Mouse (Mus musculus): ENCODE measurements around the gene Trim52. TPM values are rescaled to one million over a fixed set of nuclear protein-coding genes. Genes with fewer than 3 reads are reported as not detected.

Trim52 gene
- not detected in 2 replicates for polyA plus RNA-seq (2014; fragmentation: Nextera tagmentation; extraction: Ambion mirVana)

DNA sequence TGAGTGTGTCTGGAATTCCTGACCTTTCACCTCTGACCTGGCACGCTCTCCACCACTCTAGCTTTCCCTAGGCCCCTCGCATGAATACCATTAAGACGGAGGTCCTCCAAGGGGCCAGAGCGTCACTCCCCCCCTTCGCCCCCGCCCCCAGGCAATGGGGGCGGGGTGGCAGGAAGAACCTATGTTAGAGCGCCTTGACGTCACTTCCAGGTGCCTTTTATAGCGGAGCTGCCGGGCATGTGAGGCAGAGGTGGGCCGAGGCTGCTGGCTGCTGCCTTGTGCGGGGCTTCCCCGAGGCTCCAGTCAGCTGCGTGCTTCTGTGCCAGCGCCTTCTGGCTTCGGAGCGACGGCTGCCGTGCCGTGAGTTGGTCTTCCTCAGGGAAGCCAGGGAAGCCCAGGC lies at the start of gene Trim52:
Gene Trim52 (plus strand): TSS at position 219 of the 400 bp plus-strand sequence.
- DNase-seq (ENCODE audit: low spot score, missing footprints) (no peak), ATAC-seq (ENCODE audit: low FRiP score) (no peak)
- H3K4me3 ChIP-seq (ENCODE audit: low read depth, low read length) = no peak within 1 kb of the TSS
- no peaks in the 10 kb centered on the region for H3K36me3 ChIP-seq (ENCODE audit: control insufficient read depth, insufficient read depth, low read length)
- no peaks in the 10 kb centered on the region for H3K4me1 ChIP-seq (ENCODE audit: control insufficient read depth, insufficient read depth, low read length)
- H3K27me3 ChIP-seq (ENCODE audit: control insufficient read depth, insufficient read depth, low read length) = no peaks in the 10 kb centered on the region
- no peak within 1 kb of the TSS for H3K4me2 ChIP-seq
- no peak within 1 kb of the TSS for H3K27ac ChIP-seq (ENCODE audit: low read depth, low read length)
- WGBS = 97% methylated on average over 21 of the region's 21 CpGs
- no peak within 1 kb of the TSS for H3K9ac ChIP-seq (ENCODE audit: low read length)
- H3K9me3 ChIP-seq (ENCODE audit: control insufficient read depth, low read length) = no peaks in the 10 kb centered on the region

DNA sequence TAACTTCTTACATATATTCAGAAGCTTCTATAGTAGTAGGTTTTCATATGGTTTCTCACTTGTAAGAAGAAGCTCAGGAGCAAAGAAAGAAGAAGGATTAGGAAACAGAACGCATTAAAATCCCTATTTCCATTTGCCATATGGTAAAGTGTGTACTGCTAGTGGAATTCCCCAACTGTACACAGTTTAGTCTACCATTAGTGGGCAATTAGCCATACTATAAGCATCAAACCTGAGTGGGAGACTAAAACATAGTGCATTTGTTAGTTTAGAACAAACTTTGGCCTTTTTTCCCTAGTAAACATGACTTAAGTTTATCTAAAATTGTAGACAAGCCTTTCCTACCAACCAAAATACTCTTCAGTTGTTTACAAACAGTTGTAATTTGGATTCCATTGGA lies 33.4 kb upstream of the Trim52 start:
- H3K9ac ChIP-seq (ENCODE audit: low read length) = no peak overlapping the region
- H3K36me3 ChIP-seq (ENCODE audit: control insufficient read depth, insufficient read depth, low read length) = no peaks in the 10 kb centered on the region
- no peak overlapping the region for H3K4me3 ChIP-seq (ENCODE audit: low read depth, low read length)
- WGBS = 86% methylated on average over 1 of the region's 1 CpGs
- no peaks in the 10 kb centered on the region for H3K9me3 ChIP-seq (ENCODE audit: control insufficient read depth, low read length)
- no peak overlapping the region for H3K4me2 ChIP-seq
- ATAC-seq (ENCODE audit: low FRiP score) = no peak
- no peaks in the 10 kb centered on the region for H3K27me3 ChIP-seq (ENCODE audit: control insufficient read depth, insufficient read depth, low read length)
- H3K4me1 ChIP-seq (ENCODE audit: control insufficient read depth, insufficient read depth, low read length) = no peaks in the 10 kb centered on the region
- H3K27ac ChIP-seq (ENCODE audit: low read depth, low read length) = no peak overlapping the region
- DNase-seq (ENCODE audit: low spot score, missing footprints) = no peak

DNA sequence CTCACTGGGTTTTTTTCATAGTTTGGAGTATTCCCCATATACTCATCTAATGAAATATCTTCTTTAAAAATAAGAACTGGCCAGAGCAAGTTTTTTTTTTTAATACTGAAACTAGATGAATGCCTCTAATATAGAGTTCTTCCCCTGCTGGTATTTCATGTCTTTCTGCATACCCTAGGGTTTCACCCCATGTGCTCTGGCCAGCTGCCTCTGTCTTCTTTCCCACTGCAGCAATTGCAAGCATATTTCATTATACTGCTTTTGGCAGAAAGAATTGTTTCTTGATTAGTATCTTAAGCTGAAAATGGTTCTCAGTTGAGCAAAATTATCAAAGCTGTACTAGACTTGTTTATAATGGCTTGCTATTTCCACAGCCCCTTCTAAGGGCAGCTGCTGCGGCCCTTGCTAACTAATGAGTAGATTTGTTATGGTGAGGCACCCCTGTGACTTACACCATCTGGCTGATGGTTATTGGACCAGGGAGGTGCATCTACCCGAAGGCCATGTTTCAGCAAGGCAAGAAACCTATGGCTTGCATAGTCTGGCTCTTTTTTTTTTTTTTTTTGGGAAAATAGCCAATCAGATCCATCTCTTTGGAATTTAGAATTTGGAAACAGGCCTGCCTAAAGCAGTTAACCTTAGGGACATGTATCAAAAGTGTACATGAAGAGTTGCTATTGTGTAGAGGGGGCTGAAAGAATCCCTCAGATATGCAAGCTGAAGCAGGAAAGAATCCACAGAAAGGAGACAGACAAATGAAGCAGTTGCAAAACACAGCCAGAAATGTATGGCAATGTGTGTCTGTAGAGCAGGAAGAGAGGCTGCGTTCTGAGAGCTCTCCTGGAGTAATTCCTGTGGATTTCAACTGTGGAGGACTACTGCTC lies 30.6 kb upstream of the Trim52 start:
- Histone ChIP-seq H3K9me3 (ENCODE audit: control insufficient read depth, low read length) (no peaks in the 10 kb centered on the region), H3K4me3 (ENCODE audit: low read depth, low read length) (no peak overlapping the region), H3K4me2 (no peak overlapping the region), H3K9ac (ENCODE audit: low read length) (no peak overlapping the region), H3K4me1 (ENCODE audit: control insufficient read depth, insufficient read depth, low read length) (no peaks in the 10 kb centered on the region), H3K27me3 (ENCODE audit: control insufficient read depth, insufficient read depth, low read length) (no peaks in the 10 kb centered on the region), H3K36me3 (ENCODE audit: control insufficient read depth, insufficient read depth, low read length) (no peaks in the 10 kb centered on the region), H3K27ac (ENCODE audit: low read depth, low read length) (no peak overlapping the region)
- 77% methylated on average over 3 of the region's 3 CpGs for WGBS
- ATAC-seq (ENCODE audit: low FRiP score) (no peak), DNase-seq (ENCODE audit: low spot score, missing footprints) (no peak)

DNA sequence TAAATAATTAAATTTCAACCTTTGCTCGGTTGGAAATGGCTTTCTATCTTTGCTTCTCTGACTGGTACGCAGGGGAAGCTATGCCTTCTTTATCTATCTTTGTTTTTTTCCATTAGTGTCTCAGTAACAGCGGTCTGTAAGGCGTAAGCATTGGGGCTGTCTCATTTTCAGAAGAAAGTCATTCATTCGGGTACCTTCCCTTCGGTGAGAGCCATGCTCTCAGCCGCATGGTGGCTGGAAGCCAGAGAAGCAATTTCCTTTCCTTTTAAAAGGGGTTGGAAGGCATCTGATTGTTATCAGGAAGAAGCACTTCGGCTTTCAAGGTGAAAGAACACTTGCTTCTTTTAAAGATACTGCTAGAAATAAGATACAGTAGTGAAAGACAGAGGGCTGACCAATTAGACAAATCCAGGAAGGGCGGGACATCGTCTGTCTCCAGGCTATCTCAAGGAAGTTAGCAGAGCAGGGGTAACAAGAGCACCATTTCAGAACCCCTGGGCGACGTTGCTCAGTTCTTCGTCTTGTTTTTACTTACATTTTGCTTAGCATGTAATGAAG lies 17.4 kb upstream of the Trim52 start:
- ATAC-seq (ENCODE audit: low FRiP score) = no peak
- no peak for DNase-seq (ENCODE audit: low spot score, missing footprints)
- Histone ChIP-seq H3K9me3 (ENCODE audit: control insufficient read depth, low read length) (no peaks in the 10 kb centered on the region), H3K36me3 (ENCODE audit: control insufficient read depth, insufficient read depth, low read length) (no peaks in the 10 kb centered on the region), H3K4me1 (ENCODE audit: control insufficient read depth, insufficient read depth, low read length) (no peaks in the 10 kb centered on the region), H3K27me3 (ENCODE audit: control insufficient read depth, insufficient read depth, low read length) (no peaks in the 10 kb centered on the region), H3K4me2 (no peak overlapping the region), H3K9ac (ENCODE audit: low read length) (no peak overlapping the region), H3K4me3 (ENCODE audit: low read depth, low read length) (no peak overlapping the region), H3K27ac (ENCODE audit: low read depth, low read length) (no peak overlapping the region)
- 87% methylated on average over 13 of the region's 13 CpGs for WGBS

DNA sequence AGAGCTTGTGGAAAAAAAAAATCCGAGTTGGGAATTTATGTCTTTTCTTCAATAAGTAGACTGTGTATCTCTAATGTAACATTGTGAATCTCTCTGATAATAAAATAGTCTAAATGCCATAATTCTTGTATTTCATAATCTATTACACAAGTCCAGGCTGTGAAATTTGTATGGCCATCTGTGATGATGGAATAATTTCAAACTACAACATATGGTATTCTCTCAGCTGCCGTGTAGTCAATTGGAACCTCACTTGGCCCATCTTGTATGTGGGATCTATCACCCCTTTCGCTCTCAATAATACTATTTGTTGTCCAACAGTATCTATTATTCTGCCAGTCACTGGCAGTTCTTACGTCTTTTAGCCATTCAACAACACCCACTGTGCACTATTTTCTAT lies 9.2 kb upstream of the Trim52 start:
- ATAC-seq (ENCODE audit: low FRiP score) = no peak
- WGBS = 94% methylated on average over 4 of the region's 4 CpGs

DNA sequence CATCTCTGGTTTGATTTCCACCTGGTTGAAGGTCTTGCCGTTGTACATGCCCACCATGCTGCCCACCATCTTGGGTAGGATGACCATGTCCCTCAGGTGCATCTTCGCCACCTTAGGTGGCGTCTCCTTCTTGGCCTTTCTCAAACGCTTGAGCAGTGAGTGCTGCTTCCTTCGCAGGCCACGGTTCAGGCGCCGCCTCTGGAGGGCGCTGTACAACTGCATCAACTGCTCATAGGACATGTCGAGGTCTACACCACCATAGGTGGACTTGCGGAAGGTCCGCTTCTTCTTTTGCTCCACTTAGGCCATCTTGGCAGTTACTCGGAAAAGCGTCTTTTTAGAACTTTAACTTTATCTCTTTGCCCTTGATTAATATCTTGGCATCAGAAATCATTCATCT lies 5.1 kb upstream of the Trim52 start:
- Histone ChIP-seq H3K27me3 (ENCODE audit: control insufficient read depth, insufficient read depth, low read length) (no peaks in the 10 kb centered on the region), H3K9ac (ENCODE audit: low read length) (no peak overlapping the region), H3K4me2 (no peak overlapping the region), H3K4me3 (ENCODE audit: low read depth, low read length) (no peak overlapping the region), H3K36me3 (ENCODE audit: control insufficient read depth, insufficient read depth, low read length) (no peaks in the 10 kb centered on the region), H3K4me1 (ENCODE audit: control insufficient read depth, insufficient read depth, low read length) (no peaks in the 10 kb centered on the region), H3K9me3 (ENCODE audit: control insufficient read depth, low read length) (no peaks in the 10 kb centered on the region), H3K27ac (ENCODE audit: low read depth, low read length) (no peak overlapping the region)
- DNase-seq (ENCODE audit: low spot score, missing footprints) = no peak
- 93% methylated on average over 14 of the region's 14 CpGs for WGBS
- ATAC-seq (ENCODE audit: low FRiP score) = no peak

More for the DNA sequence above, 9.2 kb upstream of the Trim52 start:
- no peak for DNase-seq (ENCODE audit: low spot score, missing footprints)
- no peaks in the 10 kb centered on the region for H3K9me3 ChIP-seq (ENCODE audit: control insufficient read depth, low read length)
- H3K9ac ChIP-seq (ENCODE audit: low read length) = no peak overlapping the region
- no peaks in the 10 kb centered on the region for H3K27me3 ChIP-seq (ENCODE audit: control insufficient read depth, insufficient read depth, low read length)
- H3K36me3 ChIP-seq (ENCODE audit: control insufficient read depth, insufficient read depth, low read length) = no peaks in the 10 kb centered on the region
- no peaks in the 10 kb centered on the region for H3K4me1 ChIP-seq (ENCODE audit: control insufficient read depth, insufficient read depth, low read length)
- H3K27ac ChIP-seq (ENCODE audit: low read depth, low read length) = no peak overlapping the region
- H3K4me3 ChIP-seq (ENCODE audit: low read depth, low read length) = no peak overlapping the region
- no peak overlapping the region for H3K4me2 ChIP-seq

DNA sequence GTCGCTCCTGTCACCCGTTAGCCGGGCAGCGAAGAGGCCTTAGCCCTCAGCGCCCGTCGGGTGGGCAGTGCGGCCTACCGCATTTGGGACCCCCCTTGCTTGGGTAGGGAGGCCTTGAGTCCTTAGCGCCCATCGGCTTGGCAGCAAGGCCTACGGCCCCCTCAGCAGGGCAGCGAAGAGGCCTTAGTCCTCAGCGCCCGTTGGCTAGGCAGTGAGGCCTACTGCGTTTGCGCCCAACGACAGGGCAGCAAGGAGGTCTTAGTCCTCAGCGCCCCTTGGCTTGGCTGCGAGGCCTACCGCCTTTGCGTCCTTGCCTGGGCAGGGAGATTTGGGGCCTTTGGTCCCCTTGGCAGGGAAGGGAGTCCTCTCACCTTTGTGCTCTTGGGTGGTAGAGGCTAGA lies 427 bp downstream of the Trim52 start:
- DNase-seq (ENCODE audit: low spot score, missing footprints) = no peak
- Histone ChIP-seq H3K36me3 (ENCODE audit: control insufficient read depth, insufficient read depth, low read length) (no peaks in the 10 kb centered on the region), H3K9me3 (ENCODE audit: control insufficient read depth, low read length) (no peaks in the 10 kb centered on the region), H3K4me1 (ENCODE audit: control insufficient read depth, insufficient read depth, low read length) (no peaks in the 10 kb centered on the region), H3K27me3 (ENCODE audit: control insufficient read depth, insufficient read depth, low read length) (no peaks in the 10 kb centered on the region), H3K4me3 (ENCODE audit: low read depth, low read length) (no peak overlapping the region), H3K4me2 (no peak overlapping the region), H3K27ac (ENCODE audit: low read depth, low read length) (no peak overlapping the region), H3K9ac (ENCODE audit: low read length) (no peak overlapping the region)
- 0 out of 2 replicates have a peak, but pooled peaks have one; percentile 38 for ATAC-seq (ENCODE audit: low FRiP score)
- WGBS = 95% methylated on average over 22 of the region's 22 CpGs

DNA sequence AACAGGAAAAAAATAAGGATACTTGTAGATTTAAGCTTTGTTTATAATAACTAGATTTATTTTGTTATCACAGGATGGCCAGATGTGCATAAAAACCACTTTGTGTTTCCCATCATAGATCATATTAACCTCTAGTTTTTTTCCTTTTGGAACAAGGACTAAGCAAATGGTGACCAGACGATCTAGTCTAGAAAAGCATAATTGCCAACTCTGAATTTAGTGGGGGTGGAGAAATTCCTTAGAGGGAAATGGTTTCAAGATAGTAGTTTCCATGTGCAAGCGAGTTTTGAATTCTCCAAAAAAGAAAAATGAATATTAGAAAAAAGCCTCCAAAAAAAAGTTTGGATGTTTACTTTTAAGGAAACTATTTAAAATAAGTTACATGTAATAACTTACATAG lies 13.4 kb downstream of the Trim52 start:
- ATAC-seq (ENCODE audit: low FRiP score) (no peak), DNase-seq (ENCODE audit: low spot score, missing footprints) (no peak)
- WGBS = 69% methylated on average over 2 of the region's 2 CpGs
- no peaks in the 10 kb centered on the region for H3K4me1 ChIP-seq (ENCODE audit: control insufficient read depth, insufficient read depth, low read length)
- no peaks in the 10 kb centered on the region for H3K9me3 ChIP-seq (ENCODE audit: control insufficient read depth, low read length)
- no peak overlapping the region for H3K4me2 ChIP-seq
- H3K27me3 ChIP-seq (ENCODE audit: control insufficient read depth, insufficient read depth, low read length) = no peaks in the 10 kb centered on the region
- H3K36me3 ChIP-seq (ENCODE audit: control insufficient read depth, insufficient read depth, low read length) = no peaks in the 10 kb centered on the region
- no peak overlapping the region for H3K9ac ChIP-seq (ENCODE audit: low read length)
- H3K27ac ChIP-seq (ENCODE audit: low read depth, low read length) = no peak overlapping the region
- H3K4me3 ChIP-seq (ENCODE audit: low read depth, low read length) = no peak overlapping the region

DNA sequence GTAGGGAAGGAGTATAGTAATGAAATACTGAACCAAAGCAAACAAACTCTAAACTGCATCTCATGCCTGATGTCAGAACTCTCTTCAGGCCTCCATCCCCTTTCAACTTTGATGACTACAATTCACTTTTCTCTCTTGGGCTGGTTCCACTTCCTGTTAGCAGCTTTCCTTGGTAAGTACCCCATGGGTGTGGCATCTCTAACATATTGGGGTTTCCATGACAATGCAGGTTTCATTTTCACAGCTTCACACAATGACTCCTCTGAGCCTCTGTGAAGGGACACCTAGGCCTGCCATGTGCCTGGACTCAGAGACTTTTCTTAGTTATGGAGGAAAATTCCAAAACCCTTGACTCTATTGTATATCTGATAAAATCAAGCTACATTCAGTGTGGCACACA lies 30.3 kb downstream of the Trim52 start:
- no peaks in the 10 kb centered on the region for H3K4me1 ChIP-seq (ENCODE audit: control insufficient read depth, insufficient read depth, low read length)
- DNase-seq (ENCODE audit: low spot score, missing footprints) = no peak
- no peaks in the 10 kb centered on the region for H3K9me3 ChIP-seq (ENCODE audit: control insufficient read depth, low read length)
- no peak overlapping the region for H3K9ac ChIP-seq (ENCODE audit: low read length)
- H3K4me3 ChIP-seq (ENCODE audit: low read depth, low read length) = no peak overlapping the region
- no peaks in the 10 kb centered on the region for H3K36me3 ChIP-seq (ENCODE audit: control insufficient read depth, insufficient read depth, low read length)
- no peak for ATAC-seq (ENCODE audit: low FRiP score)
- no peak overlapping the region for H3K27ac ChIP-seq (ENCODE audit: low read depth, low read length)
- H3K27me3 ChIP-seq (ENCODE audit: control insufficient read depth, insufficient read depth, low read length) = no peaks in the 10 kb centered on the region
- no peak overlapping the region for H3K4me2 ChIP-seq

Measured in midbrain, embryonic 11.5 days (tissue).